Mouse (Mus musculus) MEL (cell line): ENCODE data around the gene Cntn4.

Experiments
- CTCF ChIP-seq, 3 experiments: IDR thresholded peaks in 2 of 3; conservative IDR thresholded peaks in 1 of 3; 2 replicates each; pipeline ENCODE4 v1.5.1; 2011 to 2012; ENCODE audit warnings: low read length in 3 of 3, low read depth in 2 of 3, mild to moderate bottlenecking in 2 of 3, improper control_type of control experiment in 1 of 3, inconsistent platforms in 1 of 3, mixed read lengths in 1 of 3, moderate library complexity in 1 of 3; ENCODE audit not compliant: control insufficient read depth in 1 of 3, insufficient read depth in 1 of 3, poor library complexity in 1 of 3, severe bottlenecking in 1 of 3
- GABPA ChIP-seq: IDR thresholded peaks from 2 replicates; pipeline ENCODE4 v1.6.1; 2012; ENCODE audit warnings: low read depth, mild to moderate bottlenecking, inconsistent platforms, low read length, improper control_type of control experiment, moderate library complexity
- MAFK ChIP-seq: IDR thresholded peaks from 2 replicates; pipeline ENCODE4 v1.6.1; 2011; ENCODE audit warnings: low read depth, mild to moderate bottlenecking, low read length, improper control_type of control experiment, borderline replicate concordance
- NELFE ChIP-seq: IDR thresholded peaks from 2 replicates; pipeline ENCODE4 v1.6.1; 2011; ENCODE audit warnings: low read depth, low read length, improper control_type of control experiment
- POLR2A ChIP-seq, 2 experiments: IDR thresholded peaks; 2 replicates each; pipeline ENCODE4 v1.6.1; 2011 to 2012; ENCODE audit warnings: low read length in 2 of 2, mild to moderate bottlenecking in 2 of 2, control low read depth in 1 of 2, improper control_type of control experiment in 1 of 2, low read depth in 1 of 2, moderate library complexity in 1 of 2; ENCODE audit not compliant: control insufficient read depth in 1 of 2, insufficient read depth in 1 of 2, poor library complexity in 1 of 2

- TF ChIP-seq NELFE (no peak), CTCF (IDR thresholded peaks at IDR 0.05 in 2 of 3, conservative IDR thresholded peaks at IDR 0.05 in 1 of 3; ENCODE audit: control insufficient read depth in 1 of 3, insufficient read depth in 1 of 3, low read depth in 2 of 3, low read length in 3 of 3, poor library complexity in 1 of 3, severe bottlenecking in 1 of 3) (no peak), POLR2A (IDR thresholded peaks at IDR 0.05; ENCODE audit: control insufficient read depth in 1 of 2, insufficient read depth in 1 of 2, low read depth in 1 of 2, low read length in 2 of 2, poor library complexity in 1 of 2) (no peak), MAFK (no peak), GABPA (no peak)
Measured at GRCm38 (mm10) chr6:106431466-106431865, 754.0 kb downstream of the Cntn4 start.
